Mouse (Mus musculus) cortical plate, adult 2 months (tissue): Measurements from ENCODE around the gene Fam198a.

Source experiments
- CTCF ChIP-seq: fragments of 200-500 bp; IDR thresholded peaks from 2 replicates; pipeline ENCODE4 v1.5.1; 2011; ENCODE audit warnings: mild to moderate bottlenecking, control low read depth, low read length; ENCODE audit not compliant: insufficient read depth; ENCODE audit errors: extremely low read depth
- POLR2A ChIP-seq: fragments of 200-500 bp; IDR thresholded peaks from 2 replicates; pipeline ENCODE4 v1.6.1; 2011; ENCODE audit warnings: mild to moderate bottlenecking, low read length, control low read depth; ENCODE audit not compliant: insufficient read depth; ENCODE audit errors: extremely low read depth

GRCm38 (mm10) chr9:121997010-121997409 lies 46.2 kb downstream of the Fam198a start, which contains the start of gene Pomgnt2:
- TF ChIP-seq CTCF: no peak
- no peak for TF ChIP-seq POLR2A
